17 mouse cellular contexts compared by ENCODE assay signal in genomic region chr13:15822261-15822850, GRCm38 (mm10).
"Had no signal": no experiment of that assay in that cellular context is flagged by ENCODE, and none has a peak within 500 bp of the region (broad histone marks: within the 10 kb centered on the region; RNA-seq: fewer than 3 reads in every experiment).

No protein-coding gene starts in this region.

- H3K4me1 ChIP-seq: lung, embryonic 15.5 days; megakaryocyte, embryonic 14.5 days; midbrain, embryonic 13.5 days; midbrain, embryonic 15.5 days; neural tube, embryonic 12.5 days had no signal

- H3K27ac ChIP-seq: lung, embryonic 15.5 days; macrophage; midbrain, embryonic 13.5 days; midbrain, embryonic 15.5 days; neural tube, embryonic 12.5 days had no signal

- DNase-seq: liver, postnatal 0 days; lung, adult 2 months; lung, postnatal 14 days; lung, postnatal 36 days; right cerebral cortex, postnatal 25 days; right cerebral cortex, postnatal 4 days; spleen, adult 18-20 months; thymus, adult 18-20 months; thymus, postnatal 14 days; thymus, postnatal 36 days had no signal

- ATAC-seq: liver, postnatal 0 days; lung, postnatal 0 days; midbrain, embryonic 13.5 days; midbrain, embryonic 15.5 days had no signal

- H3K9me3 ChIP-seq: lung, embryonic 15.5 days; megakaryocyte, embryonic 14.5 days; midbrain, embryonic 13.5 days; midbrain, embryonic 15.5 days; neural tube, embryonic 12.5 days had no signal

- H3K27me3 ChIP-seq: lung, embryonic 15.5 days; megakaryocyte, embryonic 14.5 days; midbrain, embryonic 13.5 days; midbrain, embryonic 15.5 days; neural tube, embryonic 12.5 days had no signal

- H3K36me3 ChIP-seq: lung, embryonic 15.5 days; midbrain, embryonic 13.5 days; midbrain, embryonic 15.5 days; neural tube, embryonic 12.5 days had no signal

- H3K9ac ChIP-seq: liver, postnatal 0 days; lung, embryonic 15.5 days; midbrain, embryonic 13.5 days; midbrain, embryonic 15.5 days; neural tube, embryonic 12.5 days had no signal

- H3K4me3 ChIP-seq: lung, embryonic 15.5 days; megakaryocyte, embryonic 14.5 days; midbrain, embryonic 13.5 days; midbrain, embryonic 15.5 days; neural tube, embryonic 12.5 days had no signal
